Mouse (Mus musculus) forebrain, embryonic 13.5 days (tissue): ENCODE data around the gene Cttn. TPM values are rescaled to one million over a fixed set of nuclear protein-coding genes. Genes with fewer than 3 reads are reported as not detected.

Source experiments
- ATAC-seq: fragments of 200-750 bp; cut with Nextera tagmentation; 2 replicates; pipeline ENCODE4 v1.8.0; 2017
- H3K27ac ChIP-seq: fragments of 300-500 bp; sonication (generic); 2 replicates; pipeline ENCODE4 v1.5.1; 2015; ENCODE audit warnings: inconsistent platforms, mild to moderate bottlenecking, moderate library complexity
- H3K27me3 ChIP-seq: fragments of 300-500 bp; sonication (generic); 2 replicates; pipeline ENCODE4 v1.6.1; 2015; ENCODE audit warnings: mild to moderate bottlenecking, inconsistent platforms
- H3K36me3 ChIP-seq: fragments of 300-500 bp; sonication (generic); 2 replicates; pipeline ENCODE4 v1.6.1; 2015; ENCODE audit warnings: mild to moderate bottlenecking, inconsistent platforms; ENCODE audit not compliant: poor library complexity, severe bottlenecking
- H3K4me1 ChIP-seq: fragments of 300-500 bp; sonication (generic); 2 replicates; pipeline ENCODE4 v1.6.1; 2015; ENCODE audit warnings: inconsistent platforms
- H3K4me2 ChIP-seq: fragments of 300-500 bp; sonication (generic); 2 replicates; pipeline ENCODE4 v1.6.1; 2015; ENCODE audit warnings: inconsistent platforms, mild to moderate bottlenecking, moderate library complexity
- H3K4me3 ChIP-seq: fragments of 300-500 bp; sonication (generic); 2 replicates; pipeline ENCODE4 v1.5.1; 2015; ENCODE audit warnings: mild to moderate bottlenecking, inconsistent platforms
- H3K9ac ChIP-seq: fragments of 300-500 bp; sonication (generic); 2 replicates; pipeline ENCODE4 v1.6.1; 2015; ENCODE audit warnings: mild to moderate bottlenecking, inconsistent platforms
- H3K9me3 ChIP-seq: fragments of 300-500 bp; sonication (generic); replicated peaks from 2 replicates; pipeline ENCODE4 v1.6.1; 2016; ENCODE audit warnings: inconsistent platforms
- WGBS: fragments of 180-500 bp; shearing (Covaris S2); methylation state at CpG from one replicate; pipeline ENCODE4 v1.1.7; 2015; 5-methylcytosine and 5-hydroxymethylcytosine counted together
- polyA plus RNA-seq: library from polyadenylated mRNA; unstranded; fragments of >200 nt; fragmentation: Nextera tagmentation; extraction: Ambion mirVana; gene quantifications from 2 replicates; pipeline ENCODE4 v1.2.1, GENCODE M21; 2015

Gene Cttn
- polyA plus RNA-seq, 1 experiment from 2014 or later, result 168 TPM

DNA sequence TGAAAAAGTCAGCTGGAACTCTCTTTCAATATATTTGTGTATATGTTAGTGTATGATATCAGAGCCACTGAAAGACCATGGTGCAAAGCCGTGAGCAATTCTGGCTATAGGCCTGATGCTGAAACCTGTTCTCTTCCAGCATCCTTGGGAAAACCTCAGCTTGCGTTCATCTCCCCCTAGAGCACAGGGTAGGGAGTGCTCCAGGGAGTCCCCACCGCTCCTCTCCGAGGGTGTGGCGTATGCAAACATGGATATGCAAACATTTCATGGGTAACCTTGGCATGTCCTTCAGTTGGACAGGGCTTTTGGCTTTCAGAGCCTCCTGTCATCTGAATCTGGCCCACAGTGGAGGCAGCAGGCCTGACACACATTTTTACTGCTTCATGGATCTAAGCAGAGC lies 56.2 kb downstream of the Cttn start:
- Histone ChIP-seq H3K4me1 (peaks cover 43% of the 10 kb centered on the region), H3K27me3 (no peaks in the 10 kb centered on the region), H3K4me2 (no peak overlapping the region), H3K4me3 (no peak overlapping the region), H3K27ac (no peak overlapping the region), H3K36me3 (peaks cover 22% of the 10 kb centered on the region), H3K9me3 (no peaks in the 10 kb centered on the region), H3K9ac (no peak overlapping the region)
- no peak for ATAC-seq
- WGBS, result 89% methylated on average over 5 of the region's 5 CpGs

DNA sequence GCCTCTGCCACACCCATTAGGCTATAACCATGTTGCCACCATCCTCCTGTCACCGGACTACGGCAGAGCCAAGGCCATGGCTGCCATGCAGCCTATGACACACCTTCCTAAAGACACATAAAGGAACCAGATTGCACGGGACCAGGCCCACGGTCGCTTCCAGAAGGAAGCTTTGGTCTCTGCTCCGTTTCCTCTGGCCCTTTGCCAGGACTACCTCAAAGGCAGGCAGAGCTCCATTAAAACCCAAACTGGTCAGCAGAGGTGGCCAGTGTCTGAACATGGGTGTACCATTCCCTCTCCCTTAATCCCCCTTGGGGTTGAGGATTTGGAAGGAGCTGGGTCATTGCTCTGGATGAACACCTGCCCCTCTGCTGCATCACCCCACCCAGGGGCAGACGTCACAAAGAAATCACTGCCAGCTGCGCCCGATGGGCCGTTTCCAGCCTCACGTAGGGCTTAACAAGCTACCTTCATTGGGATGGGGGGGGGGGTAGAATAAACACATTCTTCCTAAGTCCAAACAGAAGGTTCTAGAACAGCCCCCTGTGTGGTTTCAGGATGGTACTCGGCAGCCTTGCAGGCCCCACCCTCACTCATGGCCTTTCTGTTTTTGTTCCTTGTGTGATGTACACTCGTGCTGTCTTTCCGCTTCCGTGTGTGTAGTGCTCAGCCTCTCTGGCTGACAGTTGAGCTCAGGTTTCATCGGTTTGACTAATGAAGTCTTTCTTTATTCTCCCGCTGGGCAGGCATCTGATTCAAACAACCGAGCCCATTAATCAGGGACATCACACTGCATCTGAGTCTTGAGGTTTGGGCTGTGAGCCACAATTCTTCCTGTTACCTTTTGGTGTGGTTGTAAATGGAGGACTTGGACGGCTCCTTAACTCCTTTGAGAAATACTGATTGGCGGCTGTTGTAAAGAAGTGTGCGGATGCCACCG lies 58.6 kb downstream of the Cttn start:
- peak overlapping the region; percentile 51 for H3K27ac ChIP-seq
- 50% methylated on average over 22 of the region's 22 CpGs for WGBS

DNA sequence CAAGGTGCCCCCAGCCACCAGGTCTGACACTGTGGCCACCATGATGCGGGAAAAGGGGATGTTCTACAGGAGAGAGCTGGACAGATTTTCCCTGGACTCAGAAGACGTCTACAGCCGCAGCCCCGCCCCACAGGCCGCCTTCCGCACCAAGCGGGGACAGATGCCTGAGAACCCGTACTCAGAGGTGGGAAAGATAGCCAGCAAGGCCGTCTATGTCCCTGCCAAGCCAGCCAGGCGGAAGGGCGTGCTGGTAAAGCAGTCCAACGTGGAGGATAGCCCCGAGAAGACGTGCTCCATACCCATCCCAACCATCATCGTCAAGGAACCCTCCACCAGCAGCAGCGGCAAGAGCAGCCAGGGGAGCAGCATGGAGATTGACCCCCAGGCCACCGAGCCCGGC lies 61.1 kb downstream of the Cttn start:
- Histone ChIP-seq H3K27me3 (no peaks in the 10 kb centered on the region), H3K4me2 (no peak overlapping the region), H3K27ac (no peak overlapping the region), H3K4me1 (peaks cover 18% of the 10 kb centered on the region), H3K4me3 (no peak overlapping the region), H3K36me3 (peaks cover 23% of the 10 kb centered on the region), H3K9me3 (no peaks in the 10 kb centered on the region), H3K9ac (no peak overlapping the region)
- WGBS, result 87% methylated on average over 18 of the region's 18 CpGs
- no peak for ATAC-seq

More for the DNA sequence above, 58.6 kb downstream of the Cttn start:
- no peak for ATAC-seq
- H3K9ac ChIP-seq, result no peak overlapping the region
- H3K36me3 ChIP-seq, result peaks cover 23% of the 10 kb centered on the region
- H3K27me3 ChIP-seq, result no peaks in the 10 kb centered on the region
- H3K9me3 ChIP-seq, result no peaks in the 10 kb centered on the region
- no peak overlapping the region for H3K4me2 ChIP-seq
- H3K4me1 ChIP-seq, result peaks cover 26% of the 10 kb centered on the region
- H3K4me3 ChIP-seq, result no peak overlapping the region

DNA sequence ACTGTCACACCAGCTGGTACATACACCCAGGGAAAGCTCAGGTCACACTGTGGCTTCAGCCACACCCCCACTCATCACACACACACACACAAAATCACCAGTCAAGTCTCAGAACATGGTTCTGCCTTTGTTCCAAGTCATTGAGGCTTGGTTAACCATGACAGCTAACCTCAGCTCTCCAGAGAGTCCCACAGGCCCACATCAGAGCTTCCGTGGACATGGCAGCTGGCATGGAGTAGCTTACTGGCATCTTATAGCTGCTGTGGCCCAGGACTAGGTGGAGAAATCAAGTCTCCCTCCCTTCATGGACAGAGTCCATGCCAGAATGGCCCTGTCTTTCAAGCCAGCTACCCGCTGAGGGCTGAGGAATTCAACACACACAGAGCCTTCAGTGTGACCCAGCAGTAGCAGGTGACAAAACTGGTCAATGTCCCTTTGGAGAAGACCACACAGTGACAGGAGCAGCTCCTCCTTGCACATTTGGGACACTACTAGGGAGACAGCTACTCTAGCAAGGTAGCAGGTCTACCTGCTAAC lies 62.3 kb downstream of the Cttn start:
- Histone ChIP-seq H3K36me3 (peaks cover 23% of the 10 kb centered on the region), H3K27me3 (no peaks in the 10 kb centered on the region), H3K4me2 (no peak overlapping the region), H3K9me3 (no peaks in the 10 kb centered on the region), H3K9ac (no peak overlapping the region), H3K4me3 (no peak overlapping the region), H3K27ac (no peak overlapping the region), H3K4me1 (peaks cover 18% of the 10 kb centered on the region)
- WGBS, result 87% methylated on average over 2 of the region's 2 CpGs
- ATAC-seq, result no peak

DNA sequence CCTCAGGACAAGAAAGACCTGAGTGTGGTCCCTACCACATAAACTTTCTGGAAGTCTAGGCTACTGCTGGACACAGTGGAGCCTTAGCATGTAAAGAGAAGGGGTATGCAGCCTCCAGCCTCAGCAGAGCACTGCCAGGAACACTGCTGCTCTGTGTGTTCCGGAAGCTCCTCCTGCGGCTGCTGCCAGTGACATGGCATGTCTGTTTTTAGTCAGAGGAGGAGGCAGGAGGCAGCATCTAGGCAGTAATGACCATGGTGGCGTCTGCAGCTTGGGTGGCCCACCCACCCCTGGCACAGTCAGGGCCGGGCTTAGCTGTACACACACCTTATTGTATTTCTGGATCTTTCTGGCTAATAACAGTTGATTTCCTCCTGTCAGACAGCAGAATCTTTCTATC lies 63.1 kb downstream of the Cttn start:
- H3K4me2 ChIP-seq, result no peak overlapping the region
- no peaks in the 10 kb centered on the region for H3K27me3 ChIP-seq
- H3K4me1 ChIP-seq, result peaks cover 13% of the 10 kb centered on the region
- H3K36me3 ChIP-seq, result peaks cover 23% of the 10 kb centered on the region
- no peak for ATAC-seq
- WGBS, result 76% methylated on average over 4 of the region's 4 CpGs
- H3K4me3 ChIP-seq, result no peak overlapping the region
- H3K9ac ChIP-seq, result no peak overlapping the region
- no peak overlapping the region for H3K27ac ChIP-seq
- no peaks in the 10 kb centered on the region for H3K9me3 ChIP-seq

DNA sequence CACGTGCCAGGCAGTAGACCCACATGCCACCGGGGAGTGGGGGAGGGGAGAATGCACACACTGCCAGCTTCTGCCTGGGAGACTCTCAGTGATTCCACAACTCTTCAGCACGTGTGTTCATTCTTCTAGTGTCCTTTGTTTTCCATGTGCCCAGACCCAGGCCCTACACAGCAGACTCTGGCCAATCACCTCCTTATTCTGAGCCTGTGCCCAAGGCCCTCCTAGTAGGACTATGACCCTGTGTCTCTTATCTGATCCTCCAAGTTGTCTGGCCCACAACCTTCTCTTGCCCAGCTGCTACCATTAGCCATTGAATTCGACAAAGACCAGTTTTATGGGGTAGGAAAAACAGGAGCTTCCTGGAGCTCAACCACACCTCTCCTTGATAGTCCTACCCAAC lies 68.3 kb downstream of the Cttn start:
- no peaks in the 10 kb centered on the region for H3K4me1 ChIP-seq
- H3K9ac ChIP-seq, result no peak overlapping the region
- no peaks in the 10 kb centered on the region for H3K27me3 ChIP-seq
- no peak overlapping the region for H3K27ac ChIP-seq
- no peak overlapping the region for H3K4me3 ChIP-seq
- ATAC-seq, result no peak
- no peaks in the 10 kb centered on the region for H3K9me3 ChIP-seq
- H3K36me3 ChIP-seq, result no peaks in the 10 kb centered on the region
- no peak overlapping the region for H3K4me2 ChIP-seq
- 80% methylated on average over 4 of the region's 4 CpGs for WGBS

DNA sequence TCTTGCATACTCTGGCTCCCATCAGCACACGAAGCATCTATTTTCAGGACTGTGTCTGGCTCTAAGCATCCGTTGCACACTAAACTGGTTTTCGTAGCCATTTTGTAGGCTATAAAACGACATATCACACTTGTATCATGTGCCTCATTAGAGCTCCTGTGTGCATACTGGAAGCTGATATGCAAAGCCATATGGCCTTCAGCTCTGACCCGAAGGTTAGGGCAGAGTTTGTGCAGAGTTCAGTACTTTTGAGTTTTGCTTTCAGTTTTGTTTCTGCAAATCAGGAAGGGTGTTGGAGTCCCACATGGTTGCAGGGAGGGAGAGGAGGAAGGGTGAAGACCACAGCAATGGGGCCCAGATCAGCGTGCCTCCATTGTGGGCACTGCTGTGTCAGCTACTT lies 79.1 kb downstream of the Cttn start:
- Histone ChIP-seq H3K9me3 (no peaks in the 10 kb centered on the region), H3K27me3 (no peaks in the 10 kb centered on the region), H3K4me2 (no peak overlapping the region), H3K9ac (no peak overlapping the region), H3K36me3 (no peaks in the 10 kb centered on the region), H3K4me3 (no peak overlapping the region), H3K27ac (no peak overlapping the region), H3K4me1 (no peaks in the 10 kb centered on the region)
- 86% methylated on average over 6 of the region's 6 CpGs for WGBS
- no peak for ATAC-seq

DNA sequence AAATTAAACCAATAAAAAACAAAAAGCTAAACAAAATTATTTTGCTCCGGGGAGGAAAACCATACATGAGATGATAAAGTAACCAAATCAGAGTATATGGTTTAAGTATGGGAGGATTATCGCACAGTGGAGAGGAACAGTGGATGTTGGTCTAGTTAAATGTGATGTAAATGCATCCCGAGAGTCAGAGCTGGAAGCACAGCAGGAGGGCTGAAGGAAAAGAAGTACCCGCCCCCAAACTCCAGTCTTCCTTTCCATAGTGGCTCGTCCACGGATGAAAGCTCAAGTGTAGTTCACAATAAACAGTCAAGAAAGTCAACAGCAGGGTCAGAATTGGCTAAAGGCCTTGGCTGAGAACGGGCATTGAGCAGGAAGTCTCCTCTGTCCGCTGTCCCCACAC lies 80.1 kb downstream of the Cttn start:
- H3K4me1 ChIP-seq, result no peaks in the 10 kb centered on the region
- H3K9me3 ChIP-seq, result no peaks in the 10 kb centered on the region
- WGBS, result 46% methylated on average over 8 of the region's 8 CpGs
- H3K4me3 ChIP-seq, result no peak overlapping the region
- H3K27me3 ChIP-seq, result no peaks in the 10 kb centered on the region
- H3K9ac ChIP-seq, result no peak overlapping the region
- no peak for ATAC-seq
- H3K4me2 ChIP-seq, result no peak overlapping the region
- H3K27ac ChIP-seq, result no peak overlapping the region
- no peaks in the 10 kb centered on the region for H3K36me3 ChIP-seq

DNA sequence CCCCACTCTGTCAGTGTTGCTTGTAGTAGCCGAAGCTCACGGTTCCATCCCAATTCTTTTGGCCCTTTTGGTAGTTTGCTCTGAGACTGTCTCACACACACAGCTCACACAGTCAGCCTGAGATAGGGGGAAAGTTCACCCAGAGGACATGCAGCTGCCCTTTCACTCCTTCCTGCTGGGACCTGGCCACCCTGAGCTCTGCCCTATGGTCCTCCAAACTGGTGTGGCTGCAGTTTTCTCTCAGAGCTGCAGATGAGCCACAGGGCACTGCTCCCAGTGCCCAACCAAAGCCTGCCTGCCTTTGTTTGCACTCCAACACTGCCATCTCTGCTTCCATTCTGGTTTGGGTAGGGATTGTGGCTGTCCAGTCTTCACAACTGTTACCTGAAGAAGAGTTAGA lies 81.1 kb downstream of the Cttn start:
- H3K4me2 ChIP-seq, result no peak overlapping the region
- H3K36me3 ChIP-seq, result no peaks in the 10 kb centered on the region
- ATAC-seq, result no peak
- H3K27ac ChIP-seq, result no peak overlapping the region
- H3K9me3 ChIP-seq, result no peaks in the 10 kb centered on the region
- no peak overlapping the region for H3K9ac ChIP-seq
- WGBS, result 90% methylated on average over 2 of the region's 2 CpGs
- no peaks in the 10 kb centered on the region for H3K27me3 ChIP-seq
- H3K4me3 ChIP-seq, result no peak overlapping the region
- no peaks in the 10 kb centered on the region for H3K4me1 ChIP-seq

DNA sequence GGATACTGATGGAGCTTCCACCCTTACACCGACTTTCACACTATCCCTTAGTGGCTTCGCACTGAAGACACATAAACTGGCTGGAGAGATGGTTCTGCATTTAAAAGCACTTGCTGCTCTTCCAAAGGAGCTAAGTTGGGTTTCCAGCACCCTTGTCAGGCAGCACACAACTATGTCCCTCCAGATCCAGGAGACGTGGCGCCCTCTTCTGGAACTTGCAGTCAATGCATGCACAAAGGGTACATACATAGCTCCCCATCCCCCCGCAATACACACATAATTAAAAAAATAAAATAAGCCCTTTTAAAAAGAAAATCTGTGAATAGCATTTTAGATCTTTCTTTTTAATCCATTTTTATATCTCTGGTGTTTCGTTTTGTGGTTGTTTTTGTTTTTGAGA lies 83.3 kb downstream of the Cttn start:
- Histone ChIP-seq H3K36me3 (no peaks in the 10 kb centered on the region), H3K4me1 (no peaks in the 10 kb centered on the region), H3K9me3 (no peaks in the 10 kb centered on the region), H3K4me2 (no peak overlapping the region), H3K9ac (no peak overlapping the region), H3K4me3 (no peak overlapping the region), H3K27ac (no peak overlapping the region), H3K27me3 (no peaks in the 10 kb centered on the region)
- no peak for ATAC-seq
- WGBS, result 89% methylated on average over 6 of the region's 6 CpGs
